Mouse (Mus musculus) midbrain, embryonic 12.5 days (tissue): ENCODE measurements around the gene Atp8a2. TPM values are rescaled to one million over a fixed set of nuclear protein-coding genes. Genes with fewer than 3 reads are reported as not detected.

ENCODE experiments used
- ATAC-seq: fragments of 200-750 bp; cut with Nextera tagmentation; 2 replicates; pipeline ENCODE4 v1.8.0; 2017; ENCODE audit warnings: low read depth, moderate TSS enrichment, moderate library complexity; ENCODE audit not compliant: low FRiP score
- H3K27ac ChIP-seq: fragments of 300-500 bp; sonication (generic); replicated peaks from 2 replicates; pipeline ENCODE4 v1.5.1; 2016; ENCODE audit warnings: mild to moderate bottlenecking
- H3K27me3 ChIP-seq: fragments of 300-500 bp; sonication (generic); 2 replicates; pipeline ENCODE4 v1.6.1; 2016; ENCODE audit warnings: mild to moderate bottlenecking
- H3K36me3 ChIP-seq: fragments of 300-500 bp; sonication (generic); 2 replicates; pipeline ENCODE4 v1.6.1; 2016
- H3K4me1 ChIP-seq: fragments of 300-500 bp; sonication (generic); 2 replicates; pipeline ENCODE4 v1.6.1; 2016
- H3K4me2 ChIP-seq: fragments of 300-500 bp; sonication (generic); replicated peaks from 2 replicates; pipeline ENCODE4 v1.6.1; 2016; ENCODE audit warnings: mild to moderate bottlenecking, moderate library complexity
- H3K4me3 ChIP-seq: fragments of 300-500 bp; sonication (generic); 2 replicates; pipeline ENCODE4 v1.5.1; 2016; ENCODE audit warnings: mild to moderate bottlenecking
- H3K9ac ChIP-seq: fragments of 300-500 bp; sonication (generic); replicated peaks from 2 replicates; pipeline ENCODE4 v1.6.1; 2016; ENCODE audit warnings: mild to moderate bottlenecking, moderate library complexity
- H3K9me3 ChIP-seq: fragments of 300-500 bp; sonication (generic); 2 replicates; pipeline ENCODE4 v1.6.1; 2016; ENCODE audit warnings: mild to moderate bottlenecking
- WGBS: fragments of 180-500 bp; shearing (Covaris S2); methylation state at CpG from one replicate; pipeline ENCODE4 v1.1.7; 2016; 5-methylcytosine and 5-hydroxymethylcytosine counted together
- polyA plus RNA-seq: library from polyadenylated mRNA; unstranded; fragments of >200 nt; fragmentation: Nextera tagmentation; extraction: Ambion mirVana; gene quantifications from 2 replicates; pipeline ENCODE4 v1.2.1, GENCODE M21; 2016

The Atp8a2 gene
- polyA plus RNA-seq, 1 experiment from 2014 or later: 16.1 TPM

GRCm38 (mm10) chr14:60138339-60138738, 58.6 kb downstream of the Atp8a2 start:
- H3K36me3 ChIP-seq: no peaks in the 10 kb centered on the region
- no peaks in the 10 kb centered on the region for H3K9me3 ChIP-seq
- H3K4me1 ChIP-seq: no peaks in the 10 kb centered on the region
- no peak overlapping the region for H3K27ac ChIP-seq
- H3K9ac ChIP-seq: no peak overlapping the region
- no peaks in the 10 kb centered on the region for H3K27me3 ChIP-seq
- H3K4me3 ChIP-seq: no peak overlapping the region
- no peak for ATAC-seq
- H3K4me2 ChIP-seq: no peak overlapping the region
- 93% methylated on average over 4 of the region's 4 CpGs for WGBS

- H3K4me1 ChIP-seq: no peaks in the 10 kb centered on the region
- no peaks in the 10 kb centered on the region for H3K9me3 ChIP-seq
- no peaks in the 10 kb centered on the region for H3K36me3 ChIP-seq
- H3K4me3 ChIP-seq: no peak overlapping the region
- WGBS: 80% methylated on average over 6 of the region's 6 CpGs
- H3K4me2 ChIP-seq: no peak overlapping the region
- no peak overlapping the region for H3K27ac ChIP-seq
- H3K27me3 ChIP-seq: no peaks in the 10 kb centered on the region
- ATAC-seq: no peak
- H3K9ac ChIP-seq: no peak overlapping the region
Observed at GRCm38 (mm10) chr14:60137812-60138211, 59.2 kb downstream of the Atp8a2 start.

GRCm38 (mm10) chr14:60135801-60136200, 61.2 kb downstream of the Atp8a2 start:
- Histone ChIP-seq H3K4me1 (no peaks in the 10 kb centered on the region), H3K36me3 (no peaks in the 10 kb centered on the region), H3K9ac (no peak overlapping the region), H3K9me3 (no peaks in the 10 kb centered on the region), H3K4me2 (no peak overlapping the region), H3K27ac (no peak overlapping the region), H3K4me3 (no peak overlapping the region), H3K27me3 (no peaks in the 10 kb centered on the region)
- ATAC-seq: no peak
- WGBS: 85% methylated on average over 4 of the region's 4 CpGs

DNA sequence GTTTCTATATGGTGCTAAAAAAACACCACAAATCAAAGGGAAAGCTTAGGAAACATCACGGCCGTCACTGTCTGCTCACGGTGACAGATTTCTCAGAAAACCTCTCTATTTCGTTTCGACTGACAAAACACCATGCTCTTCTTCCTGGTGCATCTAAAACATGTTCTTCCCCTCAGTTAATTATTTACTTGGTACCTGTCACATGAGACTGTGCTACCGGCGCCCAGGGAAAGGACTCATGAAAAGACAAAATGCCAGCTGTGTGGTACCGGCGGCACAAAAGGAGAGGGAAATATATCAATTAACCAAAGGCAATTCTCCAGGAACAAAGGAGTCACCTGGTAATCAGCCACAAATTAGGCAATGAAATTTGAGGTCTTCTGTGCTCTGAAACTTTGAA, 62.3 kb downstream of the Atp8a2 start:
- no peak for ATAC-seq
- WGBS: 93% methylated on average over 9 of the region's 9 CpGs
- H3K9ac ChIP-seq: no peak overlapping the region
- H3K4me3 ChIP-seq: no peak overlapping the region
- H3K27ac ChIP-seq: no peak overlapping the region
- no peaks in the 10 kb centered on the region for H3K4me1 ChIP-seq
- no peaks in the 10 kb centered on the region for H3K27me3 ChIP-seq
- no peaks in the 10 kb centered on the region for H3K36me3 ChIP-seq
- no peak overlapping the region for H3K4me2 ChIP-seq
- no peaks in the 10 kb centered on the region for H3K9me3 ChIP-seq

DNA sequence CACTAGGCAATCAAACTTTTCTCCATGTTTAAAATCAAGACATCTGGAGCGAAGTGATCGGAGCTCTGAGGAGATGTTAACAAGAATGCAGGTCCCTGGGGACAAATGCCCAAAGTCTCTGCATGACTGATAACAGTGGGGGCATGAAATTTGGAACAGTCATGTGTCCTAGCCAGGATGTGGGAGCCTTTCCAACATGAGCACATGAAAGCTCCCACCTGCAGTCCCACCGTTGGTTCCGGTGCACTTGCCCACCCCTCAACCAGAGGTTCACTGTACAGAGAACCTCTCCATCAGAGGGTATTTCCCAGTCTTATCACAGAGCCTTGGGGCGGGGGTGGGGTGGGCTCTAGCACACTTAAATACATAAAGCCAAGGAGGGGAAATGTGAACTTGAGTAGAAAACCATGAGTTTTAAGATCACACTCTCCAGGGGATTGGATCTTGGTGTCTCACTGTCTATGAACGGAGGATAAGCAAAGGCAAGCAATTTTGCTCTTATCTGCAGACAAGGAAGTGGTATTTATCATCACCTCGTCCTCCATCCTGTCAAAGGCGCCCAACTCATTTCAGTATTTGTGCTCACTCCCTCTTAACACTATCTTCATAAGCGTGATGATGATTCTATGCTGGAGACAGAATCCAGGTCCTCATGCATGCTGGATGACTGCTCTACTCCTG, 65.6 kb downstream of the Atp8a2 start:
- ATAC-seq: no peak
- Histone ChIP-seq H3K4me2 (no peak overlapping the region), H3K9me3 (no peaks in the 10 kb centered on the region), H3K4me1 (no peaks in the 10 kb centered on the region), H3K4me3 (no peak overlapping the region), H3K9ac (no peak overlapping the region), H3K27me3 (no peaks in the 10 kb centered on the region), H3K27ac (no peak overlapping the region), H3K36me3 (no peaks in the 10 kb centered on the region)
- WGBS: 87% methylated on average over 9 of the region's 9 CpGs

- ATAC-seq: no peak
- H3K4me1 ChIP-seq: no peaks in the 10 kb centered on the region
- H3K4me2 ChIP-seq: no peak overlapping the region
- H3K4me3 ChIP-seq: no peak overlapping the region
- H3K27ac ChIP-seq: no peak overlapping the region
- H3K36me3 ChIP-seq: no peaks in the 10 kb centered on the region
- H3K9ac ChIP-seq: no peak overlapping the region
- H3K9me3 ChIP-seq: no peaks in the 10 kb centered on the region
- H3K27me3 ChIP-seq: no peaks in the 10 kb centered on the region
- 90% methylated on average over 5 of the region's 5 CpGs for WGBS
Observed at GRCm38 (mm10) chr14:60129564-60129963, 67.4 kb downstream of the Atp8a2 start.

DNA sequence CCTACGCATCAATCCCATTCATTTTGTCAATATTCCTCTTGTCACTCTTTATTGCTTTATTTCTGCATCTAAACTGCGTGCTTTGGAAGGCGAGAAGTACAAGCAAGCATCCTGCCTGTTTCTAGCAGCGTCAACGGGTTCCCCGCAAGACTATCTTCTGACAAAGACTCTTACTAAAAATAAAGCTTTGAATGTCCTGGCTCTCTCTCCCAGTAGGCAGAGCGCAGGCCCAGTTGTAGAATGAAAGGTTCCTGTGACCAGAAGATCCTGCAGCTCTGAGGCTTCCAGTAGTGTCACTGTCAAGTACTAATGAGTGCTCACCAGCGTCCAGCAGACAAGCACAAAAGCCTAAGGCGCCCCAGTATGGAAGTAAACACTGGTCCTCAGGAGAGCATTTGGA, 71.8 kb downstream of the Atp8a2 start:
- Histone ChIP-seq H3K4me3 (no peak overlapping the region), H3K9me3 (no peaks in the 10 kb centered on the region), H3K36me3 (no peaks in the 10 kb centered on the region), H3K4me1 (no peaks in the 10 kb centered on the region), H3K4me2 (no peak overlapping the region), H3K9ac (no peak overlapping the region), H3K27ac (no peak overlapping the region), H3K27me3 (no peaks in the 10 kb centered on the region)
- ATAC-seq: no peak
- 86% methylated on average over 9 of the region's 9 CpGs for WGBS

GRCm38 (mm10) chr14:60121572-60121971, 75.4 kb downstream of the Atp8a2 start:
- Histone ChIP-seq H3K27ac (no peak overlapping the region), H3K9ac (0 out of 2 replicates have a peak overlapping the region, but pooled peaks have one; percentile 24), H3K4me3 (no peak overlapping the region), H3K27me3 (no peaks in the 10 kb centered on the region), H3K9me3 (no peaks in the 10 kb centered on the region), H3K36me3 (no peaks in the 10 kb centered on the region), H3K4me2 (peak overlapping the region; percentile 12; the same call in 1 of the 2 replicates), H3K4me1 (no peaks in the 10 kb centered on the region)
- 22% methylated on average over 10 of the region's 10 CpGs for WGBS
- no peak for ATAC-seq

- no peak overlapping the region for H3K27ac ChIP-seq
- no peak overlapping the region for H3K4me3 ChIP-seq
- H3K36me3 ChIP-seq: no peaks in the 10 kb centered on the region
- no peak overlapping the region for H3K4me2 ChIP-seq
- H3K27me3 ChIP-seq: no peaks in the 10 kb centered on the region
- H3K9me3 ChIP-seq: no peaks in the 10 kb centered on the region
- no peaks in the 10 kb centered on the region for H3K4me1 ChIP-seq
- 83% methylated on average over 9 of the region's 9 CpGs for WGBS
- no peak for ATAC-seq
- H3K9ac ChIP-seq: no peak overlapping the region
Observed at GRCm38 (mm10) chr14:60117792-60118585, 79.0 kb downstream of the Atp8a2 start.

DNA sequence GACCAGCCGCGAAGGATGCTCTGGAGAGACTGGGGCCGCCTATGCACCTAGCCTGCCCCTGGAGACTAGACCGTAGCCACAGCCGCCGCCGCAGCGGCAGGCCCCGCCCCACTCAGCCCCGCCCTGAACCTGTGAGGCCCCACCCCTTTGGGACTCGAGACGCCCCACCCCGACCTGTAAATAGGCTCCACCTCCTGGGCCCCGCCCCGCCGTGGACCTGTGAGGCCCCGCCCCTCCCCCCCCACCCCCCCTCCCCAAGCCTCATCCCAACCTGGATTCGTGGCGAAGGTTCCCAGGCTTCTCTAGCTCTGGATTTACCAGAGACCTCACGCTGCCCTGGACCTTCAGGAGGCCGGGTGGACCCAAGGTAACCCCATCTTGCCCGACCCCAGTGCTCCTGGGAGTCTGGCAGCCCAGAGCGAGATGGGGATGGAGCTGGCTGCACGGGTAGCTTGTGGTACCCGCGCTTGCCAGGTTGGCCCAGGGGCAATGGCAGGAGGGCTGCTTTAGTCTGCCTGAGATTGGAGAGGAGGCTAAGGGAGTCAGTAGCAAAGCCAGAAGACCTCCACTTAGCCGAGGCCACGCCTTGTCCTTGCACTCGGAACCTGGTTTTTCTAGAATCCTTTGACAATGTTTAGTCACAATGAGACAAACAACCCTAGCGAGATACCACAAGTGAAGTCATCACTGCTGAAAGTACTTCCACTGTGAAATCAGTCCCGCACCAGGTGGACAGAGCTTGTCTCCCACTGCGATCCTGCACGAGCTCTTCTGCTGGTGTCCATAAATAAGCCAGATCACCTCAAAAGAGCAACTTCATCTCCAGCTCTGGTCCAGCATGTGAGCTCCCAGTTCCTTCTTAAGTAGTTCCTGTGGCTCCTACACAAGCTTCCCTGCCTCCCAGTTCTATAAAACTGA, 109.9 kb downstream of the Atp8a2 start:
- H3K27me3 ChIP-seq: 0 out of 2 replicates have a peak, but pooled peaks cover 3% of the 10 kb centered on the region
- no peaks in the 10 kb centered on the region for H3K36me3 ChIP-seq
- H3K27ac ChIP-seq: no peak overlapping the region
- H3K4me2 ChIP-seq: peak overlapping the region; percentile 81
- H3K4me3 ChIP-seq: peak overlapping the region; percentile 57
- 13% methylated on average over 29 of the region's 33 CpGs for WGBS
- peak; percentile 94 for ATAC-seq
- H3K9ac ChIP-seq: peak overlapping the region; percentile 62
- H3K9me3 ChIP-seq: no peaks in the 10 kb centered on the region
- H3K4me1 ChIP-seq: peaks cover 12% of the 10 kb centered on the region

GRCm38 (mm10) chr14:60086254-60086807, 110.6 kb downstream of the Atp8a2 start:
- peak overlapping the region; percentile 81 for H3K4me2 ChIP-seq
- H3K9ac ChIP-seq: peak overlapping the region; percentile 62
- WGBS: 1% methylated on average over 21 of the region's 21 CpGs
- H3K27ac ChIP-seq: no peak overlapping the region
- H3K27me3 ChIP-seq: 0 out of 2 replicates have a peak, but pooled peaks cover 3% of the 10 kb centered on the region
- no peaks in the 10 kb centered on the region for H3K36me3 ChIP-seq
- H3K4me3 ChIP-seq: peak overlapping the region; percentile 57
- ATAC-seq: peak; percentile 39; the same call in 1 of the 2 replicates
- no peaks in the 10 kb centered on the region for H3K9me3 ChIP-seq
- peaks cover 12% of the 10 kb centered on the region for H3K4me1 ChIP-seq
